Mouse (Mus musculus) activated CD4-positive, CD25-positive, alpha-beta regulatory T cell, adult 9 weeks (primary cell): ENCODE measurements around the gene Enc1. TPM values are rescaled to one million over a fixed set of nuclear protein-coding genes. Genes with fewer than 3 reads are reported as not detected.

Experiments used
- polyA plus RNA-seq: library from polyadenylated mRNA; unstranded; fragments of 100-300 nt; shearing (Covaris generic); gene quantifications from one replicate; pipeline ENCODE4 v1.2.1, GENCODE M21; 2017

Enc1 gene
- polyA plus RNA-seq = 0.17 TPM

DNA sequence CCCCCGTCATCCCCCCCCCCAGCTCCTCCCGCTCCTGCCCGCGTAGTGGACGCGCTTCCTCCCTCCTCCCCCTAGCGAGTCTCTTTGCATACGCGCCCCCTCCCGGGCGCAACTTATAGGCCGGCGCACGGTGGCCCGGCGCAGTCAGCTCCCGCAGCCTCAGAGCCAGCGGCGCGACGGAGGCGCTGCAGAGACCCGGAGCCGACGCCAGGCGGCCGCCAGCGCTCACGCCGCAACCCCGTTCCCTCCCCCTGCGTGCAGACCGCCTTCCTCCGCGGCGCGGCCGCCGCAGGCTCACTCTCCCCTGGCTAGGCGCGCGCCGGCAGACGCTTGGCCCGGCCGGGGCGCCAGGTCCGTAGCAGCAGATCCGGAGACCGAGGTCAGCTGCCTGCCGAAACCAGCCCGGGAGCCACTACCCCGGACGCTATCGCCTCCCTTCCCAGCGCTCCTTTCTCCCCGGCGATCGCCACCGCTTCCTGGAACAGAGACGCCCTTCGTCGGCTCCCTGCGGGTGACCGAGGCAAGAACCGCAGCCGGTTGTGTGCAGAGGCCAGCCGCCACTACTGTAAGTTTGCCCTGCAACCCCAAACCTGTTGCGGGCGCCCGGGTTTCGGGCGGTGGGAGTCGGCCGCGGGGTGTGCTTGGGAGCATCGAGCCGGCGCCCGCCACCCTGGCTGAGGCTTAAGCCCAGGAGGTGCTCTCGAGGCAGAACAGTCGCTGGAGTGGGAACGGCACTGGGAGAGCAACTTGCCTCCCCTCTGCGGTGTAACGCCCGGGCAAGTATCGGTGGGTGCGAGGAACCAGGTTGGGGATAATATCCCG lies at the start of gene Enc1:
Gene Enc1, plus strand, starts transcription at position 141 of the 822 bp plus-strand sequence.

DNA sequence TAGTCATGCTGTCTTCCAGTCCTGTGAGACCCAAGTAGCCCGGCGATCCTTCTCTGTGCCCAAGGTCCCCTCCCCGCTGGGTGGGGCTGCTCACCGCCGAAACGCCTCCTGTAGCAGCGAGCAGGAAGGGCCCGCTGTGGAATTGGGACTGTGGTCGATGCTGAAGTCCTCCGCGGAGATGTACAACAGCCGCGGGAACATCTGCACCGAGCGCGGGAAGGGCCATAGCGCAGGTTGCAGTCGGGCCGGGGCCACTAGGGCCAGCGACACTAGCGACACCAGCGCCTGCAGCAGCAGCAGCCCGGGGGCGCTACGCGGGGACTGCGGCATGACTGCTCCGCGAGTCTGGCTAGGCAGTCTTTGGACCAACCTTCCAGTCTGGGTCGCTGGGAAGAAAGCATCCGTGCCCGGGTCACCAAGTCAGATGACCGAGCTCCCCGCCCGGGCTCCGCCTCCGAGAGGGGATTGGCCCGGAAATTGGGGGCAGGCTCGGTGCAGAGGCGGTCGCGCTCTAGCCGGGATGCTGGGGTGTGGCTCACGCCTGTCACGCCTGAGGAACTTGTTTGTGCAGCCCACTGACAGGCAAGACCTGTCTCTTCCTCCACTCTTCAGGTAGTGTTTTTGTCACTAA lies 42.9 kb upstream of the Enc1 start, which contains the start of gene Hexb:
Gene Hexb, minus strand, starts transcription at position 426 of the 631 bp plus-strand sequence.

Other genes starting within 250 kb of the Enc1 start
- gene 1700029F12Rik, start 206.7 kb upstream of the Enc1 start, polyA plus RNA-seq = not detected
- gene Fam169a, start 173.8 kb upstream of the Enc1 start, polyA plus RNA-seq = 0.26 TPM
- 9.4 TPM for gene Gm6169, start 141.9 kb upstream of the Enc1 start, polyA plus RNA-seq
- gene Gfm2, start 103.2 kb upstream of the Enc1 start, polyA plus RNA-seq = 48.1 TPM
- 94.0 TPM for gene Nsa2, start 103.2 kb upstream of the Enc1 start, polyA plus RNA-seq
- 86.7 TPM for gene Hexb, start 42.7 kb upstream of the Enc1 start, polyA plus RNA-seq